Mouse (Mus musculus) kidney, postnatal 0 days (tissue): ENCODE results near the gene Nln. TPM values are rescaled to one million over a fixed set of nuclear protein-coding genes. Genes with fewer than 3 reads are reported as not detected.

Experiments
- ATAC-seq: fragments of 200-750 bp; cut with Nextera tagmentation; replicated peaks from 2 replicates; pipeline ENCODE4 v1.8.0; 2017; ENCODE audit warnings: low read depth, moderate number of reproducible peaks, moderate TSS enrichment, moderate library complexity; ENCODE audit not compliant: low FRiP score
- DNase-seq: peaks from one replicate; pipeline ENCODE4 v3.0.0-alpha.2; 2016; ENCODE audit warnings: low spot score
- H3K27ac ChIP-seq: fragments of 300-500 bp; sonication (generic); 2 replicates; pipeline ENCODE4 v1.5.1; 2014; ENCODE audit warnings: mild to moderate bottlenecking
- H3K27me3 ChIP-seq: fragments of 300-500 bp; sonication (generic); 2 replicates; pipeline ENCODE4 v1.6.1; 2014; ENCODE audit warnings: low read length, mixed read lengths; ENCODE audit not compliant: insufficient read depth
- H3K36me3 ChIP-seq: fragments of 300-500 bp; sonication (generic); 2 replicates; pipeline ENCODE4 v1.6.1; 2014; ENCODE audit warnings: low read length, mixed read lengths; ENCODE audit not compliant: insufficient read depth
- H3K4me1 ChIP-seq: fragments of 300-500 bp; sonication (generic); replicated peaks from 2 replicates; pipeline ENCODE4 v1.6.1; 2014; ENCODE audit warnings: antibody characterized with exemption, low read length, mixed read lengths; ENCODE audit not compliant: insufficient read depth
- H3K4me2 ChIP-seq: fragments of 300-500 bp; sonication (generic); 2 replicates; pipeline ENCODE4 v1.6.1; 2014; ENCODE audit warnings: mild to moderate bottlenecking, low read length, moderate library complexity, mixed read lengths
- H3K4me3 ChIP-seq: fragments of 300-500 bp; sonication (generic); replicated peaks from 2 replicates; pipeline ENCODE4 v1.5.1; 2014; ENCODE audit warnings: low read depth, low read length
- H3K9ac ChIP-seq: fragments of 300-500 bp; sonication (generic); 2 replicates; pipeline ENCODE4 v1.6.1; 2014; ENCODE audit warnings: low read depth, low read length
- H3K9me3 ChIP-seq: fragments of 300-500 bp; sonication (generic); replicated peaks from 2 replicates; pipeline ENCODE4 v1.6.1; 2016; ENCODE audit warnings: low read length, inconsistent platforms, mixed read lengths
- CTCF ChIP-seq: IDR thresholded peaks from 2 replicates; pipeline ENCODE4 v1.5.1; 2016; ENCODE audit warnings: antibody characterized with exemption, low read depth, mild to moderate bottlenecking, moderate library complexity
- WGBS: fragments of 180-500 bp; shearing (Covaris S2); extraction: QIAGEN DNeasy Blood & Tissue Kit; methylation state at CpG from one replicate; pipeline ENCODE4 v1.1.7; 2014; 5-methylcytosine and 5-hydroxymethylcytosine counted together
- polyA plus RNA-seq: library from polyadenylated mRNA; unstranded; fragments of >200 nt; fragmentation: Nextera tagmentation; extraction: Ambion mirVana; gene quantifications from 2 replicates; pipeline ENCODE4 v1.2.1, GENCODE M21; 2015

Gene Nln
- polyA plus RNA-seq, 1 experiment from 2014 or later, result 13.5 TPM

- DNase-seq, result no peak
- no peak overlapping the region for H3K9ac ChIP-seq
- 85% methylated on average over 6 of the region's 6 CpGs for WGBS
These were observed 104.1 kb downstream of the Nln start for GRCm38 (mm10) chr13:104005231-104005845.

DNA sequence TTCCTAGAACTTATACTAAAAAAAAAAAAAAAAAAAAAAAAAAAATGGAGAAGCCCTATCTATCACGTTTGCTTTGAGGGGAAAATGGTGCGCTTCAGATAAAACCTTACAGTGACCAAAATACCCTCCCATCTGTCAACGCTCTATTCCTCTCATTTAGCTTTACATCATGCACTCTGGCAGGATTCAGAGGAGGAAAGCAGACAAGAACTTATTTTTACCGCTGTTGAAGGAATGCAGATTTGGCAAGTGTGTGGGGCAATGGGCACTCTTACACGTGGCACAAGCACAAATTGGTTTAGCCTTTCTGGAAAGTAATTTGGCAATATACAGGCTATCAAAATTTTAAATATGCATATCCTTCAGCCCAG lies 115.3 kb downstream of the Nln start:
- H3K36me3 ChIP-seq, result no peaks in the 10 kb centered on the region
- no peaks in the 10 kb centered on the region for H3K9me3 ChIP-seq
- no peak for TF ChIP-seq CTCF
- H3K9ac ChIP-seq, result no peak overlapping the region
- no peaks in the 10 kb centered on the region for H3K27me3 ChIP-seq
- H3K4me1 ChIP-seq, result no peaks in the 10 kb centered on the region
- H3K4me2 ChIP-seq, result no peak overlapping the region
- ATAC-seq (no peak), DNase-seq (no peak)
- no peak overlapping the region for H3K4me3 ChIP-seq
- no peak overlapping the region for H3K27ac ChIP-seq
- WGBS, result 80% methylated on average over 5 of the region's 5 CpGs

More at GRCm38 (mm10) chr13:104005231-104005845, 104.1 kb downstream of the Nln start:
- H3K27me3 ChIP-seq, result no peaks in the 10 kb centered on the region
- no peak overlapping the region for H3K4me2 ChIP-seq
- H3K27ac ChIP-seq, result no peak overlapping the region
- H3K4me1 ChIP-seq, result no peaks in the 10 kb centered on the region
- no peak for ATAC-seq
- H3K36me3 ChIP-seq, result no peaks in the 10 kb centered on the region
- no peak for TF ChIP-seq CTCF
- H3K9me3 ChIP-seq, result no peaks in the 10 kb centered on the region
- no peak overlapping the region for H3K4me3 ChIP-seq

- Histone ChIP-seq H3K4me1 (no peaks in the 10 kb centered on the region), H3K27ac (no peak overlapping the region), H3K9ac (no peak overlapping the region), H3K27me3 (no peaks in the 10 kb centered on the region), H3K9me3 (no peaks in the 10 kb centered on the region), H3K36me3 (no peaks in the 10 kb centered on the region), H3K4me2 (no peak overlapping the region), H3K4me3 (no peak overlapping the region)
- no peak for TF ChIP-seq CTCF
- no peak for ATAC-seq
- DNase-seq, result no peak
- WGBS, result 78% methylated on average over 8 of the region's 8 CpGs
These were observed 116.0 kb downstream of the Nln start for GRCm38 (mm10) chr13:103993142-103994084.

- Histone ChIP-seq H3K9me3 (no peaks in the 10 kb centered on the region), H3K36me3 (no peaks in the 10 kb centered on the region), H3K4me3 (no peak overlapping the region), H3K4me1 (peaks cover 5% of the 10 kb centered on the region; the same call in 1 of the 2 replicates), H3K4me2 (no peak overlapping the region), H3K27me3 (no peaks in the 10 kb centered on the region), H3K9ac (no peak overlapping the region), H3K27ac (no peak overlapping the region)
- 51% methylated on average over 4 of the region's 4 CpGs for WGBS
- no peak for TF ChIP-seq CTCF
- no peak for ATAC-seq
- DNase-seq, result peak; percentile 87
These were observed 122.8 kb downstream of the Nln start for GRCm38 (mm10) chr13:103986660-103987059.

DNA sequence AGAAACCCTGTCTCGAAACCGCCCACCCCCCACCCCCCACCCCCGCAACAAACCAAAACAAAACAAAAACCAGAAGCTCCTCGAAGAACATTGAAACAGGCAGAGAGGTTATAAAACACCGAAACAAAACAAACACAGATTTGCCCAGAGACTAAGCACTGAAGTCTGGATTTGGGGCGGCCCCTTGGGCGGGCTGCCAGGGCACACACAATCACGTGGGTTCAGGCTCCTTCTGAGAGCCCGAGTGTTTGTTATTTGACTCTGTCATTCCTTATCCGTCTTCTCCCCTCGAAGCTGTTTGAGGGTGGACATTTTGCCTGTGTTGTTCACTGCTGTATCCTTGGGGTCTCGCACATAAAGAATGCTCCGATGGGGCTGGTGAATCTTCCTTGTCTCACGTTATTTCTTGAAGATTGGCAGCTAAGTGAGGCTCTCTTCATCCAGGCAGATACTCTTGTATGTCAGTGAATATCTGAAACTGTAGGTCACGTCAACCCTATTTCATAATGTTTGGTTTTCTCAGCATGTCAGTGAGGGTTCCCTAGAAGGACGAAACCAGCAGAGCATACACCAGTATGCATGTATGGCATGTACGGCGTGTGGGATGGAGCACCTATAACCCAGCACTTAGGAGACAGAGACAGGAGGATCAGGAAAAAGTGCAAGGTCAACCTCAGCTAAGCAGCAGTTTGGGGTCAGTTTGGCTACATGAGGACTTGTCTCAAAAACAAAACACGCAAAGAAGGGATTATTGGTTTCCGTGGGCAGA lies 123.7 kb downstream of the Nln start:
- DNase-seq (peak; percentile 72), ATAC-seq (no peak)
- no peak overlapping the region for H3K9ac ChIP-seq
- H3K9me3 ChIP-seq, result no peaks in the 10 kb centered on the region
- no peaks in the 10 kb centered on the region for H3K36me3 ChIP-seq
- H3K4me2 ChIP-seq, result peak overlapping the region; percentile 5; the same call in 1 of the 2 replicates
- no peak for TF ChIP-seq CTCF
- H3K27me3 ChIP-seq, result no peaks in the 10 kb centered on the region
- peaks cover 5% of the 10 kb centered on the region; the same call in 1 of the 2 replicates for H3K4me1 ChIP-seq
- WGBS, result 67% methylated on average over 20 of the region's 20 CpGs
- H3K4me3 ChIP-seq, result no peak overlapping the region
- peak overlapping the region; percentile 58 for H3K27ac ChIP-seq

DNA sequence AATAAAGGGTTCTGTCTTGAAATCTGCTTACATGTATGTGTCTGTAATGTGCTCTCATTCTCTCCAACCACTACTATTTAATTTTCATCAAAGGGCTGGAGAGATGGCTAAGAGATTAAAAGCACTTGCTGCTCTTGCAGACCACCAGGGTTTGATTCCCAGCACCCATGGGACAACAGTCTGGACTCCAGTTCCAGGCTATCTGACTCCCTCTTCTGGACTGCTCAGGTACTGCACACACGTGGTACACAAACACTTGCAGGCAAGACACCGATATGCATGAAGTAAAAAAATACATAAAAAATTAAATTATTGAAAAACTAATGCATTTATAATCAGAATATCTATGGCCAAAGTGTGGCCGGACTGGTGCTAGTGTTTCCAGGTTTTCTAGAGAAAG lies 127.0 kb downstream of the Nln start:
- DNase-seq, result no peak
- Histone ChIP-seq H3K36me3 (no peaks in the 10 kb centered on the region), H3K27me3 (no peaks in the 10 kb centered on the region), H3K9ac (no peak overlapping the region), H3K4me3 (no peak overlapping the region), H3K9me3 (no peaks in the 10 kb centered on the region), H3K4me1 (peaks cover 5% of the 10 kb centered on the region; the same call in 1 of the 2 replicates), H3K4me2 (no peak overlapping the region), H3K27ac (no peak overlapping the region)
- ATAC-seq, result no peak
- WGBS, result 98% methylated on average over 3 of the region's 3 CpGs
- peak; percentile 32; the same call in 1 of the 2 replicates for TF ChIP-seq CTCF
